Mouse (Mus musculus) left cerebral cortex, postnatal 4 days (tissue): Measurements from ENCODE around the gene Wdr17. TPM values are rescaled to one million over a fixed set of nuclear protein-coding genes. Genes with fewer than 3 reads are reported as not detected.

Source experiments
- DNase-seq: peaks from one replicate; pipeline ENCODE4 v3.0.0-alpha.2; 2022
- intact Hi-C: fragments of 180-260 bp; cut with DNase I; formaldehyde crosslinking; loops from one replicate; pipeline ENCODE4 v1.15.1; 2025
- total RNA-seq, 2 experiments: library from RNA; stranded (reverse); gene quantifications; 2 replicates each; pipeline ENCODE4 v1.2.3; 2021

Wdr17 gene
- total RNA-seq, 2 experiments from 2014 or later, result 42.5 to 45.3 TPM

GRCm38 (mm10) chr8:54609336-54609735, 277.6 kb downstream of the Wdr17 start:
- DNase-seq, result no peak
- intact Hi-C loops, result no loop called here

GRCm38 (mm10) chr8:54603440-54603839, 283.5 kb downstream of the Wdr17 start:
- no peak for DNase-seq
- intact Hi-C loops, result no loop called here

DNA sequence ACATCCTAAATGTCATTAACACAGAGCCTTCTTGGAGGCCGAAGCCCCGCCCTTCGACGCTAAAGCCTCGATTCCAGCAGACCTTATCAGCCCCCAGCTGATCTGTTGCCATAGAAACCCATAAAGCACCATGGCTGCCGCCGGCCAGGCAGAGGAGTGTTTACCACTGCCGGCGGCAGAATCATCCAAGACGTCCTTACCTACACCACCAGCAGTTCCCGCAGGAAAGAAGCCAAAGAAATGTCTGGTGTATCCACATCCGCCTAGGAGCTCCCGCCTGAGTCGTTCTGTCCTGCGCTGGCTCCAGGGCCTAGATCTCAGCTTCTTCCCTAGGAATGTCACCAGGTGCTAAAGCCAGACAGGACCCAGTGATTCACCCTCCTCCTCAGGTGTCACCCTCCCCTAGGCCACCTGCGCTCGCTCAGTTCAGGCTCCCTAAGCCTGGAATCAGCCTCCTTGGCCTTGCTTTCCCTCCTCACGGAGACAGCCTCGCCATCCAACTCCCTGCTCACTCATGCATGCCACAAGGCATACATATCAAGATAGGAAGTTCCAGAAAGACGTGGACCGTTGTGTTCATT, 286.2 kb downstream of the Wdr17 start, which contains the start of gene Spata4:
Gene Spata4 (plus strand): TSS at position 111 of the 581 bp plus-strand sequence.
- DNase-seq, result peak; percentile 42
- intact Hi-C loops, result no loop called here

DNA sequence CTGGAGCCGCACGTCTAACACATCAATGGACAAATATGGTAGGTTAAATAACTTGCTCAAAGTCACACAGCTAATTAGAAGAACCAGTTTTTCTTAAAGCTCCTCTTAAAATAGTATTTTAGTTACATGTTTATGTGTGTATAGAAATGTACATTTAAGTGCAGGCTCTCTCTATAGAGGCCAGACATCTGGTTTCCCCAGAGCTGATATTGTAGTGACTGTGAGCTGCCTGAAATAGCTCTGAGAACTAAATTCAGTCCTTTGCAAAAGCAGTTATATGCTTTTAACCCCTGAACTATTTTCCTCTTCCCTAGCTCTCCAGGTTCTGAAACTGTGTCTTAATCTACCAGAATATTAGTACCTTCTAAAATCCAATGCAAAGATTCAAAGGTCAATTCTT, 289.6 kb downstream of the Wdr17 start:
- intact Hi-C loops, result no loop called here
- no peak for DNase-seq

- DNase-seq, result no peak
- intact Hi-C loops, result no loop called here
These were observed 290.0 kb downstream of the Wdr17 start for GRCm38 (mm10) chr8:54596940-54597339.

DNA sequence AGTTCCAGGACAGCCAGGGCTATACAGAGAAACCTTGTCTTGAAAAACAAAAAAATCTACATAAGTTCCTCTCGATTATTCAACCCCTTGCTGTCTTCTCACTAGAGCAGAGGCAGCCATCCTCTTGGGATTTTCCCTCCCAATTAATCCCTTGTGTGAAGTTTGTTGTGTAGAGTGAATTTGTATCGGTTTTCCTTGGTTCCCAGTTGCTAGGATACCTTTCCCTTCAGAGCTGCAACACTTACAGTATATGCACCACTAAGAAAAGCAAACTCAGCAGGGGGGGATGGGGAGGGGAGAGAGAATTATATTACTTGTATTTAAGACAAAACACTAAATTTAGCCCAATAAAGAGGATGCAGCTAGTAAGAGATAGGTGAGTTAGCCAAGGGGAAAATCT, 290.9 kb downstream of the Wdr17 start:
- no peak for DNase-seq
- intact Hi-C loops, result no loop called here

GRCm38 (mm10) chr8:54594634-54595033, 292.4 kb downstream of the Wdr17 start:
- intact Hi-C loops, result no loop called here
- no peak for DNase-seq

DNA sequence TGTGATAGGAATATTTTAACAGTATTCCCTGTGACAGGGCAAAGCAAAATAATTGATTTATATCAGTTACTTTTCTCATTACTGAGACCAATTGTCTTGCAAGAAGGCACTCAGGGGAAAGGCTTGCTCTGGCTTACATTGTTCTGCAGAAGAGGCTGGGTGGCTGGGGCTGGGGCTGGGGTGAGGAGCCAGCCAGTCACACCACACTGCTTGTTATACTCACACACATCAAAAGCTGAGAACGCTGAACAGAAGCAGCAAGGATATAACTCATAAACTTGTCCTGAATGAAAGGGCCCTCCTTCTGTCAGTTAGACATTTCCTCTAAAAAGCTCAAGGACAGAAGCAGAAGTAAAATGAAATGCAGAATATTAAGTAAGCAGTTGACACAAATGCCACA, 304.1 kb downstream of the Wdr17 start:
- intact Hi-C loops, result no loop called here
- DNase-seq, result no peak

DNA sequence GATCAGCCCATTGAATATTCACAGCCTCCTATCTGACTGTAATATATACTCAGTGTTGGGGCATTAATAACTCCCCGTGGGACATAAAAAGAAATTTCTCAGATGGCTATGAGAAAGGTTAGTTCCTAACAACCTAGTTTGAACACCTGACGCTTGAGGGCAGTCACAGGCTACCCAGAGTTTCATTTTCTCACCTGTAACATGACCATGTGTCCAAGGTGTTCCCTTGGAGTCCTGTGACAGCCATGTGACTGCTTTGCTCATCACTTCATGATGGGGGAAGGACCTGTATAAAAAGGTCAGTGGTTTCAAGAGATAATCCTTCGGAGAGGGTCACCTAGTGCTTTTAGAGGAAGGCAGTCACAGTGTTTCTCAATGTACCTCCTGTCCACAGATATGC, 305.5 kb downstream of the Wdr17 start:
- no peak for DNase-seq
- intact Hi-C loops, result no loop called here

Other genes with a start within 250 kb of the Wdr17 start
- gene Gpm6a, start 67.7 kb upstream of the Wdr17 start, total RNA-seq, result 100 to 1,000 TPM; 877 to 914 TPM